Mouse (Mus musculus): ENCODE results near the gene Dhx32. TPM values are rescaled to one million over a fixed set of nuclear protein-coding genes. Genes with fewer than 3 reads are reported as not detected.

Gene Dhx32
- polyA plus RNA-seq, 1 experiment from 2014 or later = 32.7 TPM

- Histone ChIP-seq H3K4me1 (ENCODE audit: control insufficient read depth in 2 of 2, insufficient read depth in 2 of 2, low read length in 2 of 2) (peaks cover 27 to 51% of the 10 kb centered on the region in 2 experiments), H3K4me2 (ENCODE audit: low read length) (no peak overlapping the region), H3K27me3 (ENCODE audit: control insufficient read depth, insufficient read depth, low read length) (no peaks in the 10 kb centered on the region), H3K36me3 (ENCODE audit: control insufficient read depth, insufficient read depth, low read length) (peaks cover 32% of the 10 kb centered on the region), H3K4me3 (ENCODE audit: control insufficient read depth in 1 of 2, insufficient read depth in 1 of 2, low read depth in 1 of 2, low read length in 2 of 2) (no peak overlapping the region), H3K27ac (replicated peaks in 1 of 2; ENCODE audit: control insufficient read depth in 1 of 2, insufficient read depth in 1 of 2, low read depth in 2 of 2, low read length in 2 of 2) (0 out of 4 replicates have a peak overlapping the region, but pooled peaks of 1 of the 2 experiments have one; percentile 24), H3K9me3 (ENCODE audit: control insufficient read depth, low read length) (no peaks in the 10 kb centered on the region), H3K9ac (ENCODE audit: low read length) (no peak overlapping the region)
- no peak for ATAC-seq (ENCODE audit: insufficient number of reproducible peaks, insufficient read depth, low FRiP score, low read depth)
- WGBS = 77% methylated on average over 5 of the region's 5 CpGs
These were observed 53.2 kb downstream of the Dhx32 start for GRCm38 (mm10) chr7:133729351-133729750.

- Histone ChIP-seq H3K4me3 (ENCODE audit: control insufficient read depth in 1 of 2, insufficient read depth in 1 of 2, low read depth in 1 of 2, low read length in 2 of 2) (no peak overlapping the region), H3K27me3 (ENCODE audit: control insufficient read depth, insufficient read depth, low read length) (no peaks in the 10 kb centered on the region), H3K4me1 (ENCODE audit: control insufficient read depth in 2 of 2, insufficient read depth in 2 of 2, low read length in 2 of 2) (peaks cover 24 to 43% of the 10 kb centered on the region in 2 experiments), H3K36me3 (ENCODE audit: control insufficient read depth, insufficient read depth, low read length) (peaks cover 37% of the 10 kb centered on the region), H3K9me3 (ENCODE audit: control insufficient read depth, low read length) (no peaks in the 10 kb centered on the region), H3K9ac (ENCODE audit: low read length) (no peak overlapping the region), H3K27ac (replicated peaks in 1 of 2; ENCODE audit: control insufficient read depth in 1 of 2, insufficient read depth in 1 of 2, low read depth in 2 of 2, low read length in 2 of 2) (no peak overlapping the region; a peak in 1 of 4 replicates), H3K4me2 (ENCODE audit: low read length) (no peak overlapping the region)
- 50% methylated on average over 6 of the region's 6 CpGs for WGBS
- no peak for ATAC-seq (ENCODE audit: insufficient number of reproducible peaks, insufficient read depth, low FRiP score, low read depth)
These were observed 55.5 kb downstream of the Dhx32 start for GRCm38 (mm10) chr7:133727027-133727426.

GRCm38 (mm10) chr7:133725571-133725970, 57.0 kb downstream of the Dhx32 start:
- 85% methylated on average over 10 of the region's 10 CpGs for WGBS
- Histone ChIP-seq H3K9me3 (ENCODE audit: control insufficient read depth, low read length) (no peaks in the 10 kb centered on the region), H3K36me3 (ENCODE audit: control insufficient read depth, insufficient read depth, low read length) (peaks cover 51% of the 10 kb centered on the region), H3K4me1 (ENCODE audit: control insufficient read depth in 2 of 2, insufficient read depth in 2 of 2, low read length in 2 of 2) (peaks cover 13 to 28% of the 10 kb centered on the region in 2 experiments), H3K27ac (replicated peaks in 1 of 2; ENCODE audit: control insufficient read depth in 1 of 2, insufficient read depth in 1 of 2, low read depth in 2 of 2, low read length in 2 of 2) (no peak overlapping the region), H3K27me3 (ENCODE audit: control insufficient read depth, insufficient read depth, low read length) (no peaks in the 10 kb centered on the region), H3K4me3 (ENCODE audit: control insufficient read depth in 1 of 2, insufficient read depth in 1 of 2, low read depth in 1 of 2, low read length in 2 of 2) (no peak overlapping the region), H3K4me2 (ENCODE audit: low read length) (no peak overlapping the region), H3K9ac (ENCODE audit: low read length) (no peak overlapping the region)
- no peak for ATAC-seq (ENCODE audit: insufficient number of reproducible peaks, insufficient read depth, low FRiP score, low read depth)

- ATAC-seq (ENCODE audit: insufficient number of reproducible peaks, insufficient read depth, low FRiP score, low read depth) = no peak
- no peaks in the 10 kb centered on the region for H3K27me3 ChIP-seq (ENCODE audit: control insufficient read depth, insufficient read depth, low read length)
- H3K4me1 ChIP-seq (ENCODE audit: control insufficient read depth in 2 of 2, insufficient read depth in 2 of 2, low read length in 2 of 2) = peaks cover 9 to 22% of the 10 kb centered on the region in 2 experiments; a peak in 3 of 4 replicates
- H3K27ac ChIP-seq (replicated peaks in 1 of 2; ENCODE audit: control insufficient read depth in 1 of 2, insufficient read depth in 1 of 2, low read depth in 2 of 2, low read length in 2 of 2) = no peak overlapping the region
- 90% methylated on average over 10 of the region's 10 CpGs for WGBS
- H3K9ac ChIP-seq (ENCODE audit: low read length) = no peak overlapping the region
- no peak overlapping the region for H3K4me2 ChIP-seq (ENCODE audit: low read length)
- H3K36me3 ChIP-seq (ENCODE audit: control insufficient read depth, insufficient read depth, low read length) = peaks cover 59% of the 10 kb centered on the region
- H3K4me3 ChIP-seq (ENCODE audit: control insufficient read depth in 1 of 2, insufficient read depth in 1 of 2, low read depth in 1 of 2, low read length in 2 of 2) = no peak overlapping the region
- H3K9me3 ChIP-seq (ENCODE audit: control insufficient read depth, low read length) = no peaks in the 10 kb centered on the region
These were observed 57.7 kb downstream of the Dhx32 start for GRCm38 (mm10) chr7:133724844-133725243.

- H3K9ac ChIP-seq (ENCODE audit: low read length) = no peak overlapping the region
- H3K4me3 ChIP-seq (ENCODE audit: control insufficient read depth in 1 of 2, insufficient read depth in 1 of 2, low read depth in 1 of 2, low read length in 2 of 2) = no peak overlapping the region
- H3K36me3 ChIP-seq (ENCODE audit: control insufficient read depth, insufficient read depth, low read length) = peaks cover 98% of the 10 kb centered on the region
- ATAC-seq (ENCODE audit: insufficient number of reproducible peaks, insufficient read depth, low FRiP score, low read depth) = no peak
- H3K9me3 ChIP-seq (ENCODE audit: control insufficient read depth, low read length) = no peaks in the 10 kb centered on the region
- H3K4me1 ChIP-seq (ENCODE audit: control insufficient read depth in 2 of 2, insufficient read depth in 2 of 2, low read length in 2 of 2) = no peaks in the 10 kb centered on the region; a peak in 2 of 4 replicates
- 78% methylated on average over 11 of the region's 11 CpGs for WGBS
- no peak overlapping the region for H3K4me2 ChIP-seq (ENCODE audit: low read length)
- no peak overlapping the region for H3K27ac ChIP-seq (replicated peaks in 1 of 2; ENCODE audit: control insufficient read depth in 1 of 2, insufficient read depth in 1 of 2, low read depth in 2 of 2, low read length in 2 of 2)
- no peaks in the 10 kb centered on the region for H3K27me3 ChIP-seq (ENCODE audit: control insufficient read depth, insufficient read depth, low read length)
These were observed 61.9 kb downstream of the Dhx32 start for GRCm38 (mm10) chr7:133720616-133721015.

- WGBS = 96% methylated on average over 1 of the region's 1 CpGs
- Histone ChIP-seq H3K36me3 (ENCODE audit: control insufficient read depth, insufficient read depth, low read length) (peaks cover 100% of the 10 kb centered on the region), H3K9ac (ENCODE audit: low read length) (no peak overlapping the region), H3K4me3 (ENCODE audit: control insufficient read depth in 1 of 2, insufficient read depth in 1 of 2, low read depth in 1 of 2, low read length in 2 of 2) (no peak overlapping the region), H3K4me1 (ENCODE audit: control insufficient read depth in 2 of 2, insufficient read depth in 2 of 2, low read length in 2 of 2) (no peaks in the 10 kb centered on the region; a peak in 2 of 4 replicates), H3K9me3 (ENCODE audit: control insufficient read depth, low read length) (no peaks in the 10 kb centered on the region), H3K27ac (replicated peaks in 1 of 2; ENCODE audit: control insufficient read depth in 1 of 2, insufficient read depth in 1 of 2, low read depth in 2 of 2, low read length in 2 of 2) (no peak overlapping the region), H3K4me2 (ENCODE audit: low read length) (no peak overlapping the region), H3K27me3 (ENCODE audit: control insufficient read depth, insufficient read depth, low read length) (no peaks in the 10 kb centered on the region)
- no peak for ATAC-seq (ENCODE audit: insufficient number of reproducible peaks, insufficient read depth, low FRiP score, low read depth)
These were observed 63.9 kb downstream of the Dhx32 start for GRCm38 (mm10) chr7:133718580-133718979.

GRCm38 (mm10) chr7:133715387-133715786, 67.1 kb downstream of the Dhx32 start:
- no peaks in the 10 kb centered on the region; a peak in 2 of 4 replicates for H3K4me1 ChIP-seq (ENCODE audit: control insufficient read depth in 2 of 2, insufficient read depth in 2 of 2, low read length in 2 of 2)
- no peak overlapping the region for H3K27ac ChIP-seq (replicated peaks in 1 of 2; ENCODE audit: control insufficient read depth in 1 of 2, insufficient read depth in 1 of 2, low read depth in 2 of 2, low read length in 2 of 2)
- H3K4me3 ChIP-seq (ENCODE audit: control insufficient read depth in 1 of 2, insufficient read depth in 1 of 2, low read depth in 1 of 2, low read length in 2 of 2) = no peak overlapping the region
- no peaks in the 10 kb centered on the region for H3K27me3 ChIP-seq (ENCODE audit: control insufficient read depth, insufficient read depth, low read length)
- H3K36me3 ChIP-seq (ENCODE audit: control insufficient read depth, insufficient read depth, low read length) = peaks cover 86% of the 10 kb centered on the region
- H3K9ac ChIP-seq (ENCODE audit: low read length) = no peak overlapping the region
- H3K9me3 ChIP-seq (ENCODE audit: control insufficient read depth, low read length) = no peaks in the 10 kb centered on the region
- WGBS = 90% methylated on average over 4 of the region's 4 CpGs
- no peak overlapping the region for H3K4me2 ChIP-seq (ENCODE audit: low read length)
- ATAC-seq (ENCODE audit: insufficient number of reproducible peaks, insufficient read depth, low FRiP score, low read depth) = no peak

- Histone ChIP-seq H3K4me3 (ENCODE audit: control insufficient read depth in 1 of 2, insufficient read depth in 1 of 2, low read depth in 1 of 2, low read length in 2 of 2) (no peak overlapping the region), H3K27ac (replicated peaks in 1 of 2; ENCODE audit: control insufficient read depth in 1 of 2, insufficient read depth in 1 of 2, low read depth in 2 of 2, low read length in 2 of 2) (no peak overlapping the region), H3K4me2 (ENCODE audit: low read length) (no peak overlapping the region), H3K36me3 (ENCODE audit: control insufficient read depth, insufficient read depth, low read length) (peaks cover 9% of the 10 kb centered on the region), H3K27me3 (ENCODE audit: control insufficient read depth, insufficient read depth, low read length) (no peaks in the 10 kb centered on the region), H3K9ac (ENCODE audit: low read length) (no peak overlapping the region), H3K4me1 (ENCODE audit: control insufficient read depth in 2 of 2, insufficient read depth in 2 of 2, low read length in 2 of 2) (peaks cover 0 to 9% of the 10 kb centered on the region in 2 experiments; a peak in 2 of 4 replicates), H3K9me3 (ENCODE audit: control insufficient read depth, low read length) (peaks cover 4% of the 10 kb centered on the region; the same call in 1 of the 2 replicates)
- 87% methylated on average over 2 of the region's 2 CpGs for WGBS
- no peak for ATAC-seq (ENCODE audit: insufficient number of reproducible peaks, insufficient read depth, low FRiP score, low read depth)
These were observed 75.2 kb downstream of the Dhx32 start for GRCm38 (mm10) chr7:133707301-133707700.
